Mouse (Mus musculus) cerebellum, adult 8-10 months (tissue): ENCODE results near the gene Zfp87.

Source experiments
- DNase-seq: peaks from one replicate; pipeline ENCODE4 v3.0.0; 2022

The Zfp87 gene

GRCm38 (mm10) chr13:67525753-67526410 lies at the start of gene Zfp87, which contains the start of gene Gm26965:
Zfp87 (minus strand) TSS chr13:67526177.
Gm26965 (minus strand) TSS chr13:67526151.
- DNase-seq, result peak; percentile 89

- no peak for DNase-seq
Observed at GRCm38 (mm10) chr13:67572591-67573189, 46.7 kb upstream of the Zfp87 start.

- DNase-seq, result no peak
Observed at GRCm38 (mm10) chr13:67553730-67554129, 27.8 kb upstream of the Zfp87 start, which contains the start of gene Zfp748. Zfp748 (minus strand) TSS chr13:67553830.

GRCm38 (mm10) chr13:67552505-67553346 lies 26.7 kb upstream of the Zfp87 start:
- peak; percentile 86 for DNase-seq

- no peak for DNase-seq
Observed at GRCm38 (mm10) chr13:67545941-67546340, 20.0 kb upstream of the Zfp87 start.

- no peak for DNase-seq
Observed at GRCm38 (mm10) chr13:67527049-67527730, 1.2 kb upstream of the Zfp87 start.

- no peak for DNase-seq
Observed at GRCm38 (mm10) chr13:67500908-67501307, 25.1 kb downstream of the Zfp87 start.

GRCm38 (mm10) chr13:67500084-67500719 lies 25.8 kb downstream of the Zfp87 start, which contains the start of gene Zfp58:
Zfp58 (minus strand) TSS chr13:67500555.
- peak; percentile 75 for DNase-seq

GRCm38 (mm10) chr13:67495631-67496030 lies 30.3 kb downstream of the Zfp87 start:
- no peak for DNase-seq

- no peak for DNase-seq
Observed at GRCm38 (mm10) chr13:67484424-67484811, 41.6 kb downstream of the Zfp87 start.

- DNase-seq, result peak; percentile 83
Observed at GRCm38 (mm10) chr13:67483625-67484423, 42.2 kb downstream of the Zfp87 start, which contains the start of gene Zfp874b. Zfp874b (minus strand) TSS chr13:67484258.

GRCm38 (mm10) chr13:67481528-67481927 lies 44.4 kb downstream of the Zfp87 start:
- DNase-seq, result no peak

GRCm38 (mm10) chr13:67469274-67469673 lies 56.7 kb downstream of the Zfp87 start:
- DNase-seq, result no peak
